Mouse (Mus musculus) skeletal muscle tissue, postnatal 0 days (tissue): ENCODE measurements around the gene Tcp10c. TPM values are rescaled to one million over a fixed set of nuclear protein-coding genes. Genes with fewer than 3 reads are reported as not detected.

ENCODE experiments used
- polyA plus RNA-seq: library from polyadenylated mRNA; unstranded; fragments of >200 nt; fragmentation: Nextera tagmentation; extraction: Ambion mirVana; gene quantifications from 2 replicates; pipeline ENCODE4 v1.2.1, GENCODE M21; 2015

Gene Tcp10c
- polyA plus RNA-seq = not detected in 2 replicates

DNA sequence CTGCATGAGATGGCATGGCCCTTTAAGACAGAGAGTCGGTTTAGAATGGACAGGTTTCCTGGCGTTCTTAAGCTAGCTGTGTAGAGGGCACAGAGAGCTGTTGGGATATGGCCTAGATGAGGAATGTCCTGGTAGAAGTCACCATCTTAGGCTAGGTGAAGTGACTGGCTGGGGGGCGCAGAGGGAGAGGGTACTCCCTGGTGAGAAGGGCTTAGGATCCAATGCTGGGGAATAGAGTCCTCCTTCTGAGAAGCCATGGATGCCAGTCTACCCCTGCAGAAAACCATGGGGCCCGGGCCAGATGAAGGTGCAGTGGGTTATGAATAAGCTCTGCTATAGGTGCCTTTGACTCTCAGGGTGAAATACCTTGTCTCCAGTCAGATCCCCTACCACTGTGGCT is at the start of gene Tcp10c:
Gene Tcp10c, plus strand, starts transcription at position 52 of the 400 bp plus-strand sequence.

Other genes with a start within 250 kb of the Tcp10c start
- 0.13 TPM in 1 of 2 replicates, not detected in the other for gene Unc93a, start 222.8 kb upstream of the Tcp10c start, polyA plus RNA-seq
- gene Smok2a, start 133.4 kb upstream of the Tcp10c start, polyA plus RNA-seq = not detected in 2 replicates
- not detected in 2 replicates for gene Smok2b, start 124.3 kb upstream of the Tcp10c start, polyA plus RNA-seq